In genomic region chr4:150487109-150487508, GRCm38 (mm10) we compare ENCODE assay signal across 15 mouse cellular contexts.
DNase-seq lines count a peak whose midpoint lies in the region; ATAC-seq lines count a peak whose summit lies in the region.
"Had no signal": no experiment of that assay in that cellular context is flagged by ENCODE, and none has a peak within 500 bp of the region (broad histone marks: within the 10 kb centered on the region; RNA-seq: fewer than 3 reads in every experiment).

No protein-coding gene starts in this region.

- peaks cover 39% of the 10 kb centered on the region for H3K4me1 ChIP-seq in heart, embryonic 13.5 days
- peaks cover 27% of the 10 kb centered on the region for H3K4me1 ChIP-seq in lung, embryonic 15.5 days
- peaks cover 30% of the 10 kb centered on the region for H3K4me1 ChIP-seq in intestine, embryonic 14.5 days (replicated peaks; ENCODE audit: control insufficient read depth, insufficient read depth, low read length)
- peaks cover 30% of the 10 kb centered on the region for H3K4me1 ChIP-seq in limb, embryonic 15.5 days

- H3K27ac ChIP-seq in heart, embryonic 13.5 days (replicated peaks) = 0 out of 2 replicates have a peak overlapping the region, but pooled peaks have one; percentile 56
- peak overlapping the region; percentile 78; the same call in 1 of the 2 replicates for H3K27ac ChIP-seq in lung, embryonic 15.5 days
- H3K27ac ChIP-seq in intestine, embryonic 14.5 days (ENCODE audit: low read depth) = peak overlapping the region; percentile 3
- H3K27ac ChIP-seq in limb, embryonic 15.5 days = 0 out of 2 replicates have a peak overlapping the region, but pooled peaks have one; percentile 43

- no peak overlapping the region for H3K4me3 ChIP-seq in heart, embryonic 13.5 days
- no peak overlapping the region for H3K4me3 ChIP-seq in lung, embryonic 15.5 days
- no peak overlapping the region for H3K4me3 ChIP-seq in intestine, embryonic 14.5 days (ENCODE audit: low read depth, low read length)
- H3K4me3 ChIP-seq in limb, embryonic 15.5 days = no peak overlapping the region
- H3K4me3 ChIP-seq: heart, embryonic 12.5 days had no signal

- peaks cover 13% of the 10 kb centered on the region for H3K36me3 ChIP-seq in heart, embryonic 13.5 days
- H3K36me3 ChIP-seq in lung, embryonic 15.5 days = no peaks in the 10 kb centered on the region
- H3K36me3 ChIP-seq in intestine, embryonic 14.5 days (ENCODE audit: control insufficient read depth, insufficient read depth, low read length) = peaks cover 11% of the 10 kb centered on the region
- 0 out of 2 replicates have a peak, but pooled peaks cover 2% of the 10 kb centered on the region for H3K36me3 ChIP-seq in limb, embryonic 15.5 days

- peak overlapping the region; percentile 75; the same call in 1 of the 2 replicates for H3K4me2 ChIP-seq in heart, embryonic 13.5 days
- no peak overlapping the region for H3K4me2 ChIP-seq in lung, embryonic 15.5 days
- H3K4me2 ChIP-seq in intestine, embryonic 14.5 days (ENCODE audit: low read length) = 0 out of 2 replicates have a peak overlapping the region, but pooled peaks have one; percentile 60
- H3K4me2 ChIP-seq in limb, embryonic 15.5 days = no peak overlapping the region

- H3K9ac ChIP-seq in heart, embryonic 13.5 days = no peak overlapping the region
- H3K9ac ChIP-seq in lung, embryonic 15.5 days = no peak overlapping the region
- H3K9ac ChIP-seq in intestine, embryonic 14.5 days (ENCODE audit: low read length) = no peak overlapping the region
- no peak overlapping the region for H3K9ac ChIP-seq in limb, embryonic 15.5 days
- H3K9ac ChIP-seq: heart, embryonic 12.5 days; liver, postnatal 0 days had no signal

- no peaks in the 10 kb centered on the region for H3K9me3 ChIP-seq in heart, embryonic 13.5 days
- H3K9me3 ChIP-seq in lung, embryonic 15.5 days = no peaks in the 10 kb centered on the region
- no peaks in the 10 kb centered on the region for H3K9me3 ChIP-seq in intestine, embryonic 14.5 days (ENCODE audit: control insufficient read depth, low read length)
- no peaks in the 10 kb centered on the region for H3K9me3 ChIP-seq in limb, embryonic 15.5 days
- H3K9me3 ChIP-seq: heart, embryonic 12.5 days; limb, embryonic 13.5 days had no signal

- no peak for ATAC-seq in heart, embryonic 13.5 days (ENCODE audit: extremely low read depth, insufficient number of reproducible peaks, low FRiP score, low TSS enrichment)
- no peak for ATAC-seq in lung, embryonic 15.5 days (ENCODE audit: borderline replicate concordance, extremely low read depth, low FRiP score, low TSS enrichment)
- ATAC-seq in intestine, embryonic 14.5 days (replicated peaks; ENCODE audit: low FRiP score, low TSS enrichment, low read depth) = no peak
- no peak for ATAC-seq in limb, embryonic 15.5 days (ENCODE audit: insufficient number of reproducible peaks, low FRiP score, low TSS enrichment, low read depth)
- ATAC-seq: liver, postnatal 0 days had no signal

- intact Hi-C loops in heart, postnatal 14 days (cut with DNase I) = no loop called here

- H3K27me3 ChIP-seq in heart, embryonic 13.5 days (replicated peaks) = no peaks in the 10 kb centered on the region
- H3K27me3 ChIP-seq in lung, embryonic 15.5 days = no peaks in the 10 kb centered on the region
- no peaks in the 10 kb centered on the region for H3K27me3 ChIP-seq in intestine, embryonic 14.5 days (replicated peaks; ENCODE audit: control insufficient read depth, insufficient read depth, low read length)
- H3K27me3 ChIP-seq in limb, embryonic 15.5 days = no peaks in the 10 kb centered on the region
- H3K27me3 ChIP-seq: heart, embryonic 12.5 days; limb, embryonic 13.5 days had no signal

- WGBS in heart, embryonic 13.5 days = 50% methylated on average over 5 of the region's 5 CpGs
- 44% methylated on average over 5 of the region's 5 CpGs for WGBS in lung, embryonic 15.5 days
- 28% methylated on average over 5 of the region's 5 CpGs for WGBS in intestine, embryonic 14.5 days
- WGBS in limb, embryonic 15.5 days = 42% methylated on average over 5 of the region's 5 CpGs

- no peak for DNase-seq in heart, postnatal 14 days
- no peak for DNase-seq in lung, postnatal 10 days
- no peak for DNase-seq in intestine, embryonic 14.5 days (ENCODE audit: low spot score)
- no peak for DNase-seq in frontal cortex, postnatal 14 days (ENCODE audit: low spot score in 2 of 2)
- DNase-seq in gastrocnemius, postnatal 10 days = no peak
- DNase-seq: adrenal gland, postnatal 14 days; cerebellum, postnatal 25 days; kidney, postnatal 36 days; layer of hippocampus, postnatal 36 days; liver, postnatal 0 days had no signal

Comparison
In these comparisons a context has a peak if more than half of its experiments do, and no peak if none do; other contexts are left out.
1. H3K27ac ChIP-seq: peak in every context shown above with its lines; median percentile 78 in lung, embryonic 15.5 days; 56 in heart, embryonic 13.5 days; 43 in limb, embryonic 15.5 days; 3 in intestine, embryonic 14.5 days.
2. H3K4me2 ChIP-seq: peak in heart, embryonic 13.5 days (single experiment) and intestine, embryonic 14.5 days (single experiment); none in lung, embryonic 15.5 days (single experiment) and limb, embryonic 15.5 days (single experiment).